Mouse (Mus musculus) spleen, postnatal 4 days (tissue): ENCODE measurements at regions not wholly inside any gene's neighbourhood (a gene's known extent, or its start where the extent isn't known, plus 50 kb on each side); places are given as distances from the start of the nearest gene placed in this dataset.

ENCODE experiments used
- DNase-seq, 2 experiments: peaks; one replicate each; pipeline ENCODE4 v3.0.0; 2022; ENCODE audit warnings: low spot score in 2 of 2

DNA sequence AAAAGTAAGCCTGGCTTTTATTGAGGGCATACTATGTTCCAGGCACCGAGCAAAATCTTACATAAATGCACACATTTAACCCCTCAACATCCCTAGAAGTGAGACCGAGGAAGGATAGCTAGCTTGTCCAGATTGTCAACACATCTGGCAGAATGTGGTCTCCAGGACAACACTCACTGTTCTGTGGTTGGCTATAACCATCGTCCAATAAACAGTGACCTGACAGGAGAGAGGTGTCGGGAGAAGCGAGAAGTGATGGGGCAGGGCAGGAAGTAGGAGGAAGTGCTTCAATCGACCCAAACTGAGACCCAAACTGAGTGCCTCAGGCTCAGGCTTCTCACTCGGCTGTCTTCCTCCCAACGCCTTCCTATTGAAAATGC is 70.8 kb upstream of the Picalm start:
- DNase-seq: no peak

DNA sequence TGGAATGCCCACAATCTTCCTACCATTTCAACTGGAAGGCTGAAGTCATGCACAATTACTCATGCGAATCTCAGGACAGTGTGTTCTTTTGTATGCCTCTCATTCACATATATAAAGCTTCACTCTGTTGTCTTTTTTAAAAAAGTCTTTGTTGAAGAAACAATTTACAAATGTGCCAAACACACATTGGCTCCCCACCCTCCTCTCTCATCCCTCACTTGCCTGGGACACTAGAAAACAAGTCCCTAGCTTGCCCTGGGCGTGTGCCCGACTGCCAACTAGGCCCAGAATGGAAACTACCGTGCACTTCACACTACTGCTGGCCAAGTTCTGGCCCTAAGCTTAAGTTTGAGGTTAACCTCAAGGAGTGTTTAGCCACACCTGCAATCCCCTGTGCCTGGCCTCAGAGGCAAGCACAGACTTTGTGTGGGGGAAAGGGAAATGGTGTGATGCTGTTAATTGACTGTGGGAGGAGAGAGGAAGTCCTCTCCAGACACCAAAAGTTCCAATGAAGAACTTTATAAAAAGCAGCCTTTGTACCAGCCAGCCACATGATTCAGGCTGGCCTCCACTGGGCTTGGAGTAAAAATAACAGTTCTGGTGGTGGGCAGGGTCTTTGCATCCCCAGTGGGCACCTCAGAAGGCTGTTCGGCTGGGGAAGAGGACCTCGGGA is 70.2 kb upstream of the Picalm start:
- peak; percentile 50 to 76 for DNase-seq

DNA sequence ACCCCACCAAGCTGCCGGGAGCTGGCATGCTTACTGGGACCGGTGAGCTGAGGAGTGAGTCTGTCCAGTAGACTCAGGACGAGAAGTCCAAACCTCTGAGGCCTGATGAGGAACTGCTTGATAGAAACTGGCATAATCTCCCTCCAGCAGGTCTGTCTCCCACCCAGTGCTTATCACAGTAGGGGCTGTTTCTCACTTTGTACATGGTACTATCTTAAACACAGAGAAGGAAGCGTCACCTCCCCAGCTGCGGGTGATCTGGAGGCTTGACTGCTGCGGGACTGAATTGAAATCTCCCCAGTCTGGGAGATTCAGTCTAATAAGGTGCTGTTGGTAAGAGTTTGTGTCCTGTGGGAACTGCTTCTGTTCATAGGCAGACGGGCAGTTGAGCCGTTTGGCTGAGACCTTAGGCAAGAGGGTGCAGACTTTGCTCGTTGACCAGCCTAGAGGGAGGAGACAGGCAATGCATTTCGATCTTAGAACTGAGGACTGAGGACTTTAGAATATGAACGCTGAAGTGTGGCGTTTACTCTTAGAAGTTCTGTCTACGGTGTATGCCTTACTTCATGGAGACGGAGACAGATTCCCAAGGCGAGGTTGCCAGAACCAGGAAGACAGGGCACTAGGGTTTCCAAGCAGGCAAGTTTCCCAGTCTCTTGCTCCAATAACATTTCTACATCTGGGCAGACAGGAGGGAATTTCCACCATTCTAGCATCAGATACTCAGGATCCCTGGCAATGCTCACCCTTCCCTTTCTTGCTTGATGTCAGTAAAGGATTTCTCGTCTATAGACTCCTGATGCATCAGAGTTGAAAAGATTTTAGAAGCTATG is 69.5 kb upstream of the Picalm start:
- DNase-seq: peak; percentile 73 to 81

DNA sequence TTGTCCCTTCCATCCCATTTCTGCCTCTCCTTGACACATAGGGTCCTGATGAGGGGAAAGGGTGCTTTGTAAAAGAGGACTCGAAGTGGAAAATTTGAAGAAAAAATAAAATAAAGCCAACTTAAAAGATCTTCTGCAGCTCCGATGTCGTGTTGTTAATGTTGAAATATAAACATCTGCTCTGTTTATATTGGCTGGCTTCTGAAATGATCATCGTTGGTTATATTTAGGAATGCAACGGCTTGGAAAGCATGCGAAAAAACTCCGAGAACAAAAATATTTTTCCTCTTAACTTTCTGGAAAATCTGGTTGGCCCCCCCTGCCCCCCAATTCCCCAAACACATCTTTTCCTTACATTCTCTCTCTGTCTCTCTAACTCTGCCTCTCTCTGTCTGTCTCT is 68.3 kb upstream of the Picalm start:
- no peak for DNase-seq

- peak in 1 of 2 experiments; percentile 51 for DNase-seq
Measured at GRCm38 (mm10) chr7:90062874-90063273, 67.1 kb upstream of the Picalm start.

GRCm38 (mm10) chr7:90064198-90064597 is 65.8 kb upstream of the Picalm start:
- no peak for DNase-seq

- DNase-seq: no peak
Measured at GRCm38 (mm10) chr7:90065269-90065955, 64.6 kb upstream of the Picalm start.

- no peak for DNase-seq
Measured at GRCm38 (mm10) chr7:90066275-90066674, 63.7 kb upstream of the Picalm start.

- no peak for DNase-seq
Measured at GRCm38 (mm10) chr7:90067961-90068665, 61.9 kb upstream of the Picalm start.

DNA sequence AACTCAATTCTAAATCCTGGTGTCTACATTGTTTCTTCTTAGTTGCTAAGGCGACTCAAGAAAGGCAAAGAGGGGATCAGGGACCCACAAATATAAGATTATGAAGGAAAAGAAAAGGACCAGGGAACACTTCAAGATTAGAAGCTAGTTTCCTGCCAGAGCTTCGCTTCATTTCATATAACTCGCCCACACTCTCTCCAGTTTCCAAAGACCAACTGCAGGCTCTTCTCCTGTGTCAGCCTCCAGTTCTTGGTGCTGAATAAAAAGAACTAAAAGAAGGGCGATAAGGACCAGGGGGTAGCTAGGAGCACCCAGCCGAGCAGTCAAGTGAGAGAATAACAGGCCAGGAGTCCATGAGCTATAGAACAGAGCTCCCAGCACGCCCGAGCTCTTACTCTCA is 59.7 kb upstream of the Picalm start:
- no peak for DNase-seq

DNA sequence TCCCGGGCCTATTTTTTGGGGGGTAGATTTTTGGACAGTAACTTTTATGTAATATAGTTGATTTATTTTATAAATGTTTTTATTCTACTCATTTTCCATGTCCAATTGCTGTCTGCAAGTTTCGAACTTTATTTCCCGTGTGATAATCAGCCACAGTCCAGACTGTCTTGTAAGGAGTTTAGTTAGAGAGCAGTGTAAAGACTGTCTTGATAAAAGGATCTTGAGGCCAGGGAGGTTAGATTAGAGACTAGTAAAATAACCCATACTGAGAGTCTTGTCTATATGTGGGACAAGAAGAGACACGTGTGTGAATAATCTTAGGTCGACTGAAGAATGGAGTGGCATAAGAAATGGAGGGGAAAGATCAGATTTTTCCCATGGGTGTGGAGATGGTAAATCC is 56.1 kb upstream of the Picalm start:
- DNase-seq: no peak

GRCm38 (mm10) chr7:90074592-90074991 is 55.4 kb upstream of the Picalm start:
- DNase-seq: peak; percentile 63 to 74

GRCm38 (mm10) chr7:90077565-90077964 is 52.4 kb upstream of the Picalm start:
- no peak for DNase-seq

DNA sequence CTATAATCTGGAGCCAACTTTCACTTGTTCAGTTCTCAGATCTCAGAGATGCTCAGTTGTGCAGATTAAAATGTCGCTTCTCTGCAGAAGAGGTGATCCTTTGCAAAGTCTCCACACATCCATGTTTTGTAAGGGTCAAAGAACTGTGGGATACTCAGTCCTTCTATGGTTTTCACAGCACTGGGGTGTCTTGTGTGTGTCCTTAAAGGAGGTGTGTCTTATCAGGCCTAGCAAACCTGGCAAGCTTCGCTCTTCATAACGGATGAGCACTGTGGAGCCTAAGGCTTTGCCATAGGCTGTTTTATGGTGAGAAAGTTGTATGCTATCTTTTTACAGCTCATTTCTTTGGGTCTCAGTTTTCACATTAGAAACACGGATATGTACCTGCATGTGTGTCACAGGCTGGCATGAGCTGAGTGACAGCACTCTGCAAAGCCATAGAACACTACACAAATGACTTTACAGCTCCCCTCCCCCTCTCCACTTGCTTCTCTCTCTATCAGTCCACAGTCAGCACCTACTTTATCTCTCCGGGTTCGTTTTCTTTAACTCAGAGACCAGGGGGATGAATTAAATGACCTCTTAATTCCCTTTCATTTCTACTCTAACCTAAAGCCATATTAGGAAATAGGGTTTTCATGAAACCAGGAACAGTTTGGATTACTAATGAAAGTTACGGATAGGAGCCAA is 49.8 kb upstream of the Picalm start:
- peak in 1 of 2 experiments; percentile 32 for DNase-seq
